Mouse (Mus musculus) layer of hippocampus, adult 9-10 months (tissue): ENCODE measurements around the gene Kctd19.

Source experiments
- DNase-seq: peaks from one replicate; pipeline ENCODE4 v3.0.0; 2022; ENCODE audit warnings: low spot score

Gene Kctd19

GRCm38 (mm10) chr8:105413391-105413790 lies at the start of gene Kctd19, which contains the start of gene Lrrc36:
Gene Kctd19 (minus strand): TSS chr8:105413502.
Gene Lrrc36 (plus strand): TSS chr8:105413571.
- DNase-seq = no peak

GRCm38 (mm10) chr8:105461085-105461803 lies 47.9 kb upstream of the Kctd19 start:
- no peak for DNase-seq

- no peak for DNase-seq
These were observed 41.9 kb upstream of the Kctd19 start for GRCm38 (mm10) chr8:105455218-105455617.

GRCm38 (mm10) chr8:105454088-105454487 lies 40.8 kb upstream of the Kctd19 start:
- DNase-seq = no peak

- DNase-seq = no peak
These were observed 40.0 kb upstream of the Kctd19 start for GRCm38 (mm10) chr8:105453296-105453695.

GRCm38 (mm10) chr8:105451903-105452603 lies 38.8 kb upstream of the Kctd19 start:
- DNase-seq = no peak

GRCm38 (mm10) chr8:105450977-105451376 lies 37.7 kb upstream of the Kctd19 start:
- DNase-seq = no peak

- no peak for DNase-seq
These were observed 35.3 kb upstream of the Kctd19 start for GRCm38 (mm10) chr8:105448596-105448995.

- no peak for DNase-seq
These were observed 34.9 kb upstream of the Kctd19 start for GRCm38 (mm10) chr8:105448188-105448587.

- DNase-seq = no peak
These were observed 32.8 kb upstream of the Kctd19 start for GRCm38 (mm10) chr8:105446127-105446552.

GRCm38 (mm10) chr8:105445296-105446126 lies 32.2 kb upstream of the Kctd19 start:
- DNase-seq = no peak

GRCm38 (mm10) chr8:105442661-105443060 lies 29.4 kb upstream of the Kctd19 start:
- DNase-seq = no peak

GRCm38 (mm10) chr8:105441433-105441832 lies 28.1 kb upstream of the Kctd19 start:
- DNase-seq = no peak

- DNase-seq = no peak
These were observed 25.6 kb upstream of the Kctd19 start for GRCm38 (mm10) chr8:105438865-105439264.

GRCm38 (mm10) chr8:105437078-105437748 lies 23.9 kb upstream of the Kctd19 start:
- DNase-seq = no peak

- DNase-seq = no peak
These were observed 22.9 kb upstream of the Kctd19 start for GRCm38 (mm10) chr8:105436218-105436617.

GRCm38 (mm10) chr8:105434136-105434535 lies 20.8 kb upstream of the Kctd19 start:
- DNase-seq = no peak

GRCm38 (mm10) chr8:105433511-105433910 lies 20.2 kb upstream of the Kctd19 start:
- no peak for DNase-seq

GRCm38 (mm10) chr8:105433021-105433420 lies 19.7 kb upstream of the Kctd19 start:
- DNase-seq = no peak

- DNase-seq = no peak
These were observed 18.6 kb upstream of the Kctd19 start for GRCm38 (mm10) chr8:105431743-105432515.

GRCm38 (mm10) chr8:105426878-105427277 lies 13.6 kb upstream of the Kctd19 start:
- DNase-seq = no peak
